Mouse (Mus musculus) ES-Bruce4 (cell line): Measurements from ENCODE around the gene Gab2.

Experiments
- EP300 ChIP-seq: IDR thresholded peaks from 2 replicates; pipeline ENCODE4 v1.6.1; 2011; ENCODE audit warnings: low read depth, low read length; ENCODE audit not compliant: insufficient read depth
- POLR2A ChIP-seq: IDR thresholded peaks from one replicate; pipeline ENCODE4 v1.8.1; 2011; ENCODE audit warnings: low read length; ENCODE audit not compliant: insufficient read depth

- TF ChIP-seq POLR2A (no peak), EP300 (no peak)
Measured at GRCm38 (mm10) chr7:97307546-97307945, 226.2 kb downstream of the Gab2 start.
